Mouse (Mus musculus) CD4-positive, CD25-positive, alpha-beta regulatory T cell, adult 4 months (primary cell): Measurements from ENCODE around the gene Spn. TPM values are rescaled to one million over a fixed set of nuclear protein-coding genes. Genes with fewer than 3 reads are reported as not detected.

Experiments used
- ATAC-seq: one replicate; pipeline ENCODE4 v1.8.0; 2017
- polyA plus RNA-seq, 2 experiments: library from polyadenylated mRNA; unstranded; fragments of 100-300 nt; shearing (Covaris generic); gene quantifications; one replicate each; pipeline ENCODE4 v1.2.1; 2017

Gene Spn
- polyA plus RNA-seq, 2 experiments from 2014 or later: 101 to 103 TPM

- ATAC-seq: no peak
Measured at GRCm38 (mm10) chr7:127140623-127141404, 3.2 kb upstream of the Spn start.

GRCm38 (mm10) chr7:127139562-127139961, 1.9 kb upstream of the Spn start:
- no peak for ATAC-seq

- no peak for ATAC-seq
Measured at GRCm38 (mm10) chr7:127139100-127139499, 1.5 kb upstream of the Spn start.

- peak; percentile 13 for ATAC-seq
Measured at GRCm38 (mm10) chr7:127136181-127137071, 1.2 kb downstream of the Spn start.

- peak; percentile 24 for ATAC-seq
Measured at GRCm38 (mm10) chr7:127134821-127135447, 2.7 kb downstream of the Spn start.

- no peak for ATAC-seq
Measured at GRCm38 (mm10) chr7:127133125-127133524, 4.5 kb downstream of the Spn start.

- ATAC-seq: peak; percentile 77
Measured at GRCm38 (mm10) chr7:127129638-127130037, 8.0 kb downstream of the Spn start.

GRCm38 (mm10) chr7:127121911-127122270, 15.7 kb downstream of the Spn start, which contains the start of gene Qprt:
Gene Qprt, minus strand, starts transcription at chr7:127122226.
- ATAC-seq: no peak

- ATAC-seq: no peak
Measured at GRCm38 (mm10) chr7:127121061-127121910, 16.3 kb downstream of the Spn start.

GRCm38 (mm10) chr7:127118671-127119445, 18.8 kb downstream of the Spn start:
- no peak for ATAC-seq

- no peak for ATAC-seq
Measured at GRCm38 (mm10) chr7:127117948-127118347, 19.7 kb downstream of the Spn start.

GRCm38 (mm10) chr7:127116331-127116935, 21.2 kb downstream of the Spn start:
- ATAC-seq: no peak

GRCm38 (mm10) chr7:127114920-127115319, 22.7 kb downstream of the Spn start:
- no peak for ATAC-seq

- peak; percentile 62 for ATAC-seq
Measured at GRCm38 (mm10) chr7:127113614-127114259, 23.9 kb downstream of the Spn start.

GRCm38 (mm10) chr7:127112921-127113597, 24.6 kb downstream of the Spn start:
- ATAC-seq: peak; percentile 72

- ATAC-seq: peak; percentile 38
Measured at GRCm38 (mm10) chr7:127112251-127112841, 25.3 kb downstream of the Spn start.

- ATAC-seq: peak; percentile 18
Measured at GRCm38 (mm10) chr7:127111461-127111860, 26.2 kb downstream of the Spn start.

GRCm38 (mm10) chr7:127110239-127111007, 27.2 kb downstream of the Spn start:
- ATAC-seq: peak; percentile 42
